In the genomic region with DNA sequence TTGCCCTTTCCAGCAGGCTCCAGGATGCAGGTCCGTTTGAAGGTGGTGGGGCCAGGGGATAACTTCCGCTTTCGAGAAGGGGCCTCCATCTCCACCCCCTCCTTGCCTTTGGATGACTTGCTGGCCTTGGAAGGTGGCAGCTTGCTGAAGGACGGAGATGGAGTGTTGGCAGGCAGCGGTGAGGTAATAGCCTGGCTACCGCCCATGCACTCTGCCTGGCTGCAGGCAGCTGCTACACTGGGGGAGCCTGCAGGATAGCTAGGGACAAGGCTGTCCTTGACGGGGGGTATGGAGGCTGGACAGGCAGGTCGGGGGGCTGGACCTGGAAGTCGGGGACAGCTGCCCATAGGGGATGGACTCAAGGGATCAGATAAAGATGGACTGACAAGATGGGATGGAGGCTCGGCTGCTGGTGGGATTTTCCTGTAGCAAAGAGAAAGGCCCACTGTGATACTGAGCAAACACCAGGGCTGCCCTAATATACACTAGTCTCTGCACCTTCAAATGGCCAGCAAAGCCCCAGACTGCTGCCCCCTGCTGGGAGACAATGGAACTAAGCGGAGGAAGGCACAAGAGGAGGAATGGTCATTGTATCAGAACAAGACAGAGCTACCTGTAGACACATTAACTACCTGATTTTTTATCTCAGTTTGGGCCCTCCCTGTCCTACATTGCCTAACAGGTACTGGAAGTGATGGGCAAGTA, we compare ENCODE assay signal across 8 mouse cellular contexts. TPM values are rescaled to one million over a fixed set of nuclear protein-coding genes. Genes with fewer than 3 reads are reported as not detected.
DNase-seq lines count a peak whose midpoint lies in the region; ATAC-seq and TF ChIP-seq lines count a peak whose summit lies in the region.

No protein-coding gene starts in this region.

- no peak for TF ChIP-seq POLR2A in bone marrow macrophage, adult 2 months (IDR thresholded peaks at IDR 0.05; ENCODE audit: borderline replicate concordance, low read depth, low read length)

- no peak overlapping the region for H3K27ac ChIP-seq in bone marrow macrophage, adult 2 months (ENCODE audit: insufficient read depth, low read depth, low read length)
- H3K27ac ChIP-seq in embryonic facial prominence, embryonic 14.5 days (replicated peaks; ENCODE audit: low read depth, low read length) = no peak overlapping the region
- no peak overlapping the region for H3K27ac ChIP-seq in liver, embryonic 13.5 days

- peak; percentile 83 for DNase-seq in urinary bladder, postnatal 14 days (ENCODE audit: low spot score)
- DNase-seq in urinary bladder, adult 2 months (ENCODE audit: low spot score) = no peak
- DNase-seq in embryonic facial prominence, embryonic 14.5 days (ENCODE audit: low spot score) = peak; percentile 57
- peak; percentile 70 to 89 for DNase-seq in kidney, adult 8-10 months
- peak; percentile 67 for DNase-seq in liver, embryonic 13.5 days
- peak; percentile 85 for DNase-seq in retina, embryonic 14.5 days (ENCODE audit: low spot score)
- DNase-seq in urinary bladder, postnatal 4 days (ENCODE audit: low spot score in 2 of 2) = peak; percentile 54 to 81

- no peak for ATAC-seq in embryonic facial prominence, embryonic 14.5 days (ENCODE audit: low read depth)
- no peak for ATAC-seq in liver, embryonic 13.5 days (ENCODE audit: low read depth)

- no peaks in the 10 kb centered on the region for H3K27me3 ChIP-seq in embryonic facial prominence, embryonic 14.5 days (replicated peaks; ENCODE audit: control insufficient read depth, insufficient read depth, low read length)
- no peaks in the 10 kb centered on the region for H3K27me3 ChIP-seq in liver, embryonic 13.5 days

- no peak overlapping the region for H3K9ac ChIP-seq in embryonic facial prominence, embryonic 14.5 days (ENCODE audit: low read depth, low read length)
- H3K9ac ChIP-seq in liver, embryonic 13.5 days = no peak overlapping the region

- peaks cover 49% of the 10 kb centered on the region for H3K36me3 ChIP-seq in embryonic facial prominence, embryonic 14.5 days (ENCODE audit: control insufficient read depth, insufficient read depth, low read length)
- peaks cover 36% of the 10 kb centered on the region for H3K36me3 ChIP-seq in liver, embryonic 13.5 days

- peaks cover 13% of the 10 kb centered on the region for H3K4me1 ChIP-seq in bone marrow macrophage, adult 2 months (ENCODE audit: control insufficient read depth, insufficient read depth, low read length)
- H3K4me1 ChIP-seq in embryonic facial prominence, embryonic 14.5 days (ENCODE audit: control insufficient read depth, insufficient read depth, low read length) = peaks cover 11% of the 10 kb centered on the region
- peaks cover 48% of the 10 kb centered on the region for H3K4me1 ChIP-seq in liver, embryonic 13.5 days (replicated peaks)

- no peaks in the 10 kb centered on the region for H3K9me3 ChIP-seq in embryonic facial prominence, embryonic 14.5 days (ENCODE audit: control insufficient read depth, low read length)
- no peaks in the 10 kb centered on the region for H3K9me3 ChIP-seq in liver, embryonic 13.5 days (replicated peaks)

- peak; percentile 92 for TF ChIP-seq CTCF in bone marrow macrophage, adult 2 months (IDR thresholded peaks at IDR 0.05; ENCODE audit: low read depth, low read length)

- no peak overlapping the region for H3K4me3 ChIP-seq in bone marrow macrophage, adult 2 months (ENCODE audit: insufficient read depth, low read length)
- no peak overlapping the region for H3K4me3 ChIP-seq in embryonic facial prominence, embryonic 14.5 days (ENCODE audit: low read depth, low read length)
- no peak overlapping the region for H3K4me3 ChIP-seq in liver, embryonic 13.5 days (replicated peaks)

- no peak overlapping the region for H3K4me2 ChIP-seq in embryonic facial prominence, embryonic 14.5 days (ENCODE audit: low read depth, low read length)
- H3K4me2 ChIP-seq in liver, embryonic 13.5 days = no peak overlapping the region

- 76% methylated on average over 11 of the region's 11 CpGs for WGBS in embryonic facial prominence, embryonic 14.5 days
- 75% methylated on average over 11 of the region's 11 CpGs for WGBS in liver, embryonic 13.5 days (ENCODE audit: insufficient replicate concordance)

RNA-seq across cellular contexts. Expression of a gene that starts 2.8 kb away (rescaled TPM):
- 8.3 and 8.6 TPM in 2 replicates for polyA plus RNA-seq in urinary bladder, adult 2 months (2012; rRNA removed)
- 10.1 and 11.6 TPM in 2 replicates for polyA plus RNA-seq in bone marrow macrophage, adult 2 months (2012; ENCODE audit: insufficient read depth, insufficient read length, missing spikeins)
- 1.9 and 2.7 TPM in 2 replicates for polyA plus RNA-seq in embryonic facial prominence, embryonic 14.5 days (2014; fragmentation: Nextera tagmentation; extraction: Ambion mirVana)
- polyA plus RNA-seq in liver, embryonic 13.5 days (2015; fragmentation: Nextera tagmentation; extraction: Ambion mirVana) = 1.7 and 2.0 TPM in 2 replicates

RNA-seq across cellular contexts. Expression of a gene that starts 7.0 kb away (rescaled TPM):
- 7.1 and 8.5 TPM in 2 replicates for polyA plus RNA-seq in urinary bladder, adult 2 months (2012; rRNA removed)
- 5.6 and 6.4 TPM in 2 replicates for polyA plus RNA-seq in bone marrow macrophage, adult 2 months (2012; ENCODE audit: insufficient read depth, insufficient read length, missing spikeins)
- polyA plus RNA-seq in embryonic facial prominence, embryonic 14.5 days (2014; fragmentation: Nextera tagmentation; extraction: Ambion mirVana) = 15.6 and 20.2 TPM in 2 replicates
- polyA plus RNA-seq in liver, embryonic 13.5 days (2015; fragmentation: Nextera tagmentation; extraction: Ambion mirVana) = 3.1 and 3.3 TPM in 2 replicates

RNA-seq across cellular contexts. Expression of a gene that starts 17.6 kb away (rescaled TPM):
- polyA plus RNA-seq in urinary bladder, adult 2 months (2012; rRNA removed) = 9.4 and 13.1 TPM in 2 replicates
- 3.3 and 5.7 TPM in 2 replicates for polyA plus RNA-seq in bone marrow macrophage, adult 2 months (2012; ENCODE audit: insufficient read depth, insufficient read length, missing spikeins)
- polyA plus RNA-seq in embryonic facial prominence, embryonic 14.5 days (2014; fragmentation: Nextera tagmentation; extraction: Ambion mirVana) = 5.1 and 5.3 TPM in 2 replicates
- 0.35 and 0.51 TPM in 2 replicates for polyA plus RNA-seq in liver, embryonic 13.5 days (2015; fragmentation: Nextera tagmentation; extraction: Ambion mirVana)

RNA-seq across cellular contexts. Expression of a gene that starts 22.7 kb away (rescaled TPM):
- 0.56 and 0.96 TPM in 2 replicates for polyA plus RNA-seq in urinary bladder, adult 2 months (2012; rRNA removed)
- polyA plus RNA-seq in bone marrow macrophage, adult 2 months (2012; ENCODE audit: insufficient read depth, insufficient read length, missing spikeins) = not detected in 2 replicates
- polyA plus RNA-seq in embryonic facial prominence, embryonic 14.5 days (2014; fragmentation: Nextera tagmentation; extraction: Ambion mirVana) = 6.8 and 11.4 TPM in 2 replicates
- polyA plus RNA-seq in liver, embryonic 13.5 days (2015; fragmentation: Nextera tagmentation; extraction: Ambion mirVana) = 0.05 and 0.07 TPM in 2 replicates

RNA-seq across cellular contexts. Expression of a gene that starts 49.1 kb away (rescaled TPM):
- 0.01 TPM in 1 of 2 replicates, not detected in the other for polyA plus RNA-seq in urinary bladder, adult 2 months (2012; rRNA removed)
- polyA plus RNA-seq in bone marrow macrophage, adult 2 months (2012; ENCODE audit: insufficient read depth, insufficient read length, missing spikeins) = not detected in 2 replicates
- polyA plus RNA-seq in embryonic facial prominence, embryonic 14.5 days (2014; fragmentation: Nextera tagmentation; extraction: Ambion mirVana) = 0.42 and 0.45 TPM in 2 replicates
- not detected in 2 replicates for polyA plus RNA-seq in liver, embryonic 13.5 days (2015; fragmentation: Nextera tagmentation; extraction: Ambion mirVana)
